Mouse (Mus musculus) liver, embryonic 12.5 days (tissue): ENCODE measurements around the gene Aip. TPM values are rescaled to one million over a fixed set of nuclear protein-coding genes. Genes with fewer than 3 reads are reported as not detected.
"Not testable (repeated sequence)": the region's sequence is repeated elsewhere in the genome, so short reads cannot be mapped to it uniquely, and the experiment has no call there.

Source experiments
- ATAC-seq: fragments of 200-750 bp; cut with Nextera tagmentation; 2 replicates; pipeline ENCODE4 v1.8.0; 2017; ENCODE audit warnings: moderate number of reproducible peaks, mild to moderate bottlenecking, moderate library complexity
- H3K27ac ChIP-seq: fragments of 300-500 bp; sonication (generic); 2 replicates; pipeline ENCODE4 v1.5.1; 2016; ENCODE audit warnings: mild to moderate bottlenecking
- H3K27me3 ChIP-seq: fragments of 300-500 bp; sonication (generic); replicated peaks from 2 replicates; pipeline ENCODE4 v1.6.1; 2016; ENCODE audit warnings: mild to moderate bottlenecking, moderate library complexity
- H3K36me3 ChIP-seq: fragments of 300-500 bp; sonication (generic); 2 replicates; pipeline ENCODE4 v1.6.1; 2016; ENCODE audit warnings: mild to moderate bottlenecking, moderate library complexity
- H3K4me1 ChIP-seq: fragments of 300-500 bp; sonication (generic); 2 replicates; pipeline ENCODE4 v1.6.1; 2016
- H3K4me2 ChIP-seq: fragments of 300-500 bp; sonication (generic); 2 replicates; pipeline ENCODE4 v1.6.1; 2016; ENCODE audit warnings: mild to moderate bottlenecking, moderate library complexity
- H3K4me3 ChIP-seq: fragments of 300-500 bp; sonication (generic); 2 replicates; pipeline ENCODE4 v1.5.1; 2016; ENCODE audit warnings: mild to moderate bottlenecking, moderate library complexity
- H3K9ac ChIP-seq: fragments of 300-500 bp; sonication (generic); 2 replicates; pipeline ENCODE4 v1.6.1; 2016; ENCODE audit warnings: mild to moderate bottlenecking, moderate library complexity
- H3K9me3 ChIP-seq: fragments of 300-500 bp; sonication (generic); replicated peaks from 2 replicates; pipeline ENCODE4 v1.6.1; 2016; ENCODE audit warnings: mild to moderate bottlenecking, moderate library complexity
- WGBS: fragments of 180-500 bp; shearing (Covaris S2); methylation state at CpG from one replicate; pipeline ENCODE4 v1.1.7; 2016; ENCODE audit not compliant: insufficient replicate concordance; 5-methylcytosine and 5-hydroxymethylcytosine counted together
- polyA plus RNA-seq: library from polyadenylated mRNA; unstranded; fragments of >200 nt; fragmentation: Nextera tagmentation; extraction: Ambion mirVana; gene quantifications from 2 replicates; pipeline ENCODE4 v1.2.1, GENCODE M21; 2016

Aip gene
- polyA plus RNA-seq, 1 experiment from 2014 or later, result 43.6 TPM

GRCm38 (mm10) chr19:4143759-4144268 is 18.2 kb upstream of the Aip start, which contains the start of gene Cabp4:
Gene Cabp4, minus strand, starts transcription at chr19:4144033.
- Histone ChIP-seq H3K4me2 (no peak within 1 kb of the TSS), H3K4me1 (peaks cover 11% of the 10 kb centered on the region), H3K27me3 (peaks cover 34% of the 10 kb centered on the region), H3K27ac (no peak within 1 kb of the TSS), H3K36me3 (no peaks in the 10 kb centered on the region), H3K9ac (no peak within 1 kb of the TSS), H3K9me3 (no peaks in the 10 kb centered on the region), H3K4me3 (no peak within 1 kb of the TSS)
- WGBS, result 64% methylated on average over 7 of the region's 7 CpGs
- no peak for ATAC-seq

- no peak overlapping the region for H3K4me3 ChIP-seq
- no peak for ATAC-seq
- peaks cover 37% of the 10 kb centered on the region for H3K27me3 ChIP-seq
- H3K36me3 ChIP-seq, result no peaks in the 10 kb centered on the region
- H3K4me2 ChIP-seq, result no peak overlapping the region
- H3K4me1 ChIP-seq, result peaks cover 1% of the 10 kb centered on the region
- no peaks in the 10 kb centered on the region for H3K9me3 ChIP-seq
- H3K27ac ChIP-seq, result no peak overlapping the region
- WGBS, result 79% methylated on average over 18 of the region's 18 CpGs
- H3K9ac ChIP-seq, result no peak overlapping the region
These were observed 16.9 kb upstream of the Aip start for GRCm38 (mm10) chr19:4142416-4143173.

GRCm38 (mm10) chr19:4140147-4140546 is 14.5 kb upstream of the Aip start:
- ATAC-seq, result no peak

GRCm38 (mm10) chr19:4139446-4139845 is 13.8 kb upstream of the Aip start, which contains the start of gene Gpr152:
Gene Gpr152, plus strand, starts transcription at chr19:4139787.
- Histone ChIP-seq H3K9me3 (no peaks in the 10 kb centered on the region), H3K4me1 (peaks cover 15% of the 10 kb centered on the region), H3K9ac (no peak within 1 kb of the TSS), H3K36me3 (no peaks in the 10 kb centered on the region), H3K27ac (no peak within 1 kb of the TSS), H3K4me3 (no peak within 1 kb of the TSS), H3K27me3 (peaks cover 45% of the 10 kb centered on the region), H3K4me2 (no peak within 1 kb of the TSS)
- no peak for ATAC-seq
- 68% methylated on average over 2 of the region's 2 CpGs for WGBS

More at GRCm38 (mm10) chr19:4140147-4140546, 14.5 kb upstream of the Aip start:
- H3K27me3 ChIP-seq, result peaks cover 45% of the 10 kb centered on the region
- no peak overlapping the region for H3K9ac ChIP-seq
- 55% methylated on average over 6 of the region's 6 CpGs for WGBS
- no peak overlapping the region for H3K4me2 ChIP-seq
- H3K4me3 ChIP-seq, result no peak overlapping the region
- H3K36me3 ChIP-seq, result no peaks in the 10 kb centered on the region
- no peaks in the 10 kb centered on the region for H3K9me3 ChIP-seq
- H3K4me1 ChIP-seq, result peaks cover 13% of the 10 kb centered on the region
- no peak overlapping the region for H3K27ac ChIP-seq

GRCm38 (mm10) chr19:4137913-4138312 is 12.3 kb upstream of the Aip start:
- Histone ChIP-seq H3K4me1 (peaks cover 15% of the 10 kb centered on the region), H3K9ac (no peak overlapping the region), H3K4me3 (no peak overlapping the region), H3K9me3 (no peaks in the 10 kb centered on the region), H3K27ac (no peak overlapping the region), H3K36me3 (peaks cover 7% of the 10 kb centered on the region), H3K27me3 (peaks cover 35% of the 10 kb centered on the region), H3K4me2 (no peak overlapping the region)
- WGBS, result 82% methylated on average over 5 of the region's 5 CpGs
- ATAC-seq, result no peak

GRCm38 (mm10) chr19:4136463-4136862 is 10.8 kb upstream of the Aip start:
- H3K27me3 ChIP-seq, result peaks cover 31% of the 10 kb centered on the region
- H3K4me2 ChIP-seq, result peak overlapping the region; percentile 47
- 59% methylated on average over 5 of the region's 5 CpGs for WGBS
- H3K9me3 ChIP-seq, result no peaks in the 10 kb centered on the region
- no peak overlapping the region for H3K9ac ChIP-seq
- ATAC-seq, result peak; percentile 48; the same call in 1 of the 2 replicates
- peaks cover 21% of the 10 kb centered on the region for H3K36me3 ChIP-seq
- no peak overlapping the region for H3K4me3 ChIP-seq
- H3K4me1 ChIP-seq, result peaks cover 24% of the 10 kb centered on the region
- H3K27ac ChIP-seq, result no peak overlapping the region

- not testable (repeated sequence) for H3K9ac ChIP-seq, H3K9me3 ChIP-seq, H3K27ac ChIP-seq
- Histone ChIP-seq H3K36me3 (peaks cover 26% of the 10 kb centered on the region), H3K4me3 (peak overlapping the region; percentile 26; the same call in 1 of the 2 replicates), H3K27me3 (peaks cover 28% of the 10 kb centered on the region), H3K4me2 (peak overlapping the region; percentile 47), H3K4me1 (peaks cover 29% of the 10 kb centered on the region)
- ATAC-seq, result peak; percentile 50
- 18% methylated on average over 8 of the region's 8 CpGs for WGBS
These were observed 10.3 kb upstream of the Aip start for GRCm38 (mm10) chr19:4135963-4136345.

- H3K4me2 ChIP-seq, result peak overlapping the region; percentile 47
- not testable (repeated sequence) for H3K9me3 ChIP-seq, ATAC-seq, H3K27ac ChIP-seq, H3K9ac ChIP-seq, H3K4me3 ChIP-seq
- H3K36me3 ChIP-seq, result peaks cover 29% of the 10 kb centered on the region
- H3K27me3 ChIP-seq, result peaks cover 23% of the 10 kb centered on the region
- 72% methylated on average over 6 of the region's 6 CpGs for WGBS
- H3K4me1 ChIP-seq, result peaks cover 35% of the 10 kb centered on the region
These were observed 9.7 kb upstream of the Aip start for GRCm38 (mm10) chr19:4135229-4135962.

GRCm38 (mm10) chr19:4134354-4134753 is 8.7 kb upstream of the Aip start:
- peaks cover 13% of the 10 kb centered on the region for H3K27me3 ChIP-seq
- H3K9ac ChIP-seq, result no peak overlapping the region
- peaks cover 45% of the 10 kb centered on the region for H3K4me1 ChIP-seq
- peaks cover 37% of the 10 kb centered on the region for H3K36me3 ChIP-seq
- H3K9me3 ChIP-seq, result no peaks in the 10 kb centered on the region
- 89% methylated on average over 4 of the region's 4 CpGs for WGBS
- no peak for ATAC-seq
- H3K4me3 ChIP-seq, result no peak overlapping the region
- no peak overlapping the region for H3K4me2 ChIP-seq
- no peak overlapping the region; the same call in 1 of the 2 replicates for H3K27ac ChIP-seq

GRCm38 (mm10) chr19:4131768-4132167 is 6.1 kb upstream of the Aip start:
- Histone ChIP-seq H3K4me2 (peak overlapping the region; percentile 85), H3K36me3 (peaks cover 56% of the 10 kb centered on the region), H3K27me3 (no peaks in the 10 kb centered on the region), H3K9ac (peak overlapping the region; percentile 74), H3K4me1 (peaks cover 60% of the 10 kb centered on the region), H3K4me3 (0 out of 2 replicates have a peak overlapping the region, but pooled peaks have one; percentile 66), H3K9me3 (no peaks in the 10 kb centered on the region), H3K27ac (peak overlapping the region; percentile 88)
- ATAC-seq, result peak; percentile 17
- 88% methylated on average over 2 of the region's 2 CpGs for WGBS

GRCm38 (mm10) chr19:4131075-4131474 is 5.4 kb upstream of the Aip start:
- Histone ChIP-seq H3K27ac (peak overlapping the region; percentile 88), H3K9ac (peak overlapping the region; percentile 74), H3K27me3 (no peaks in the 10 kb centered on the region), H3K9me3 (no peaks in the 10 kb centered on the region), H3K36me3 (peaks cover 56% of the 10 kb centered on the region), H3K4me2 (peak overlapping the region; percentile 85), H3K4me1 (peaks cover 61% of the 10 kb centered on the region), H3K4me3 (peak overlapping the region; percentile 66)
- WGBS, result 40% methylated on average over 5 of the region's 5 CpGs
- peak; percentile 87 for ATAC-seq

- 73% methylated on average over 4 of the region's 4 CpGs for WGBS
These were observed 4.4 kb upstream of the Aip start for GRCm38 (mm10) chr19:4130106-4130505.

More at GRCm38 (mm10) chr19:4130106-4130505, 4.4 kb upstream of the Aip start:
- ATAC-seq, result no peak
- peak overlapping the region; percentile 88 for H3K27ac ChIP-seq
- no peaks in the 10 kb centered on the region for H3K9me3 ChIP-seq
- peak overlapping the region; percentile 85 for H3K4me2 ChIP-seq
- H3K4me3 ChIP-seq, result peak overlapping the region; percentile 66
- peaks cover 56% of the 10 kb centered on the region for H3K36me3 ChIP-seq
- peaks cover 57% of the 10 kb centered on the region for H3K4me1 ChIP-seq
- no peaks in the 10 kb centered on the region for H3K27me3 ChIP-seq
- H3K9ac ChIP-seq, result peak overlapping the region; percentile 74
